Mouse (Mus musculus) heart, postnatal 0 days (tissue): ENCODE measurements at regions not wholly inside any gene's neighbourhood (a gene's known extent, or its start where the extent isn't known, plus 50 kb on each side); places are given as distances from the start of the nearest gene placed in this dataset.

ENCODE experiments used
- ATAC-seq: fragments of 200-750 bp; cut with Nextera tagmentation; 2 replicates; pipeline ENCODE4 v1.8.0; 2017; ENCODE audit warnings: low read depth, moderate number of reproducible peaks, moderate library complexity; ENCODE audit not compliant: insufficient read depth
- DNase-seq: peaks from one replicate; pipeline ENCODE4 v3.0.0-alpha.2; 2016; ENCODE audit warnings: low spot score
- H3K27ac ChIP-seq: fragments of 300-500 bp; sonication (generic); 2 replicates; pipeline ENCODE4 v1.5.1; 2014; ENCODE audit warnings: low read depth, mild to moderate bottlenecking
- H3K27me3 ChIP-seq: fragments of 300-500 bp; sonication (generic); 2 replicates; pipeline ENCODE4 v1.6.1; 2014; ENCODE audit warnings: low read length, mixed read lengths; ENCODE audit not compliant: control insufficient read depth, insufficient read depth
- H3K36me3 ChIP-seq: fragments of 300-500 bp; sonication (generic); replicated peaks from 2 replicates; pipeline ENCODE4 v1.6.1; 2014; ENCODE audit warnings: low read length, mixed read lengths; ENCODE audit not compliant: control insufficient read depth, insufficient read depth
- H3K4me1 ChIP-seq: fragments of 300-500 bp; sonication (generic); 2 replicates; pipeline ENCODE4 v1.6.1; 2014; ENCODE audit warnings: antibody characterized with exemption; ENCODE audit not compliant: control insufficient read depth, insufficient read depth
- H3K4me2 ChIP-seq: fragments of 300-500 bp; sonication (generic); 2 replicates; pipeline ENCODE4 v1.6.1; 2014; ENCODE audit warnings: low read depth, mild to moderate bottlenecking, low read length, moderate library complexity
- H3K4me3 ChIP-seq: fragments of 300-500 bp; sonication (generic); 2 replicates; pipeline ENCODE4 v1.5.1; 2014; ENCODE audit warnings: low read depth, low read length
- H3K9ac ChIP-seq: fragments of 300-500 bp; sonication (generic); replicated peaks from 2 replicates; pipeline ENCODE4 v1.6.1; 2014; ENCODE audit warnings: low read depth, low read length, mixed read lengths
- H3K9me3 ChIP-seq: fragments of 300-500 bp; sonication (generic); replicated peaks from 2 replicates; pipeline ENCODE4 v1.6.1; 2016; ENCODE audit warnings: low read length; ENCODE audit not compliant: control insufficient read depth
- CTCF ChIP-seq: IDR thresholded peaks from 2 replicates; pipeline ENCODE4 v1.5.1; 2016; ENCODE audit warnings: antibody characterized with exemption, control low read depth, low read depth
- EP300 ChIP-seq: IDR thresholded peaks from 2 replicates; pipeline ENCODE4 v1.6.1; 2016; ENCODE audit warnings: antibody characterized with exemption, low read depth
- WGBS: fragments of 180-500 bp; shearing (Covaris S2); extraction: QIAGEN DNeasy Blood & Tissue Kit; methylation state at CpG from one replicate; pipeline ENCODE4 v1.1.7; 2014; 5-methylcytosine and 5-hydroxymethylcytosine counted together

GRCm38 (mm10) chr17:9976866-9977421 is 307.4 kb upstream of the Pabpc6 start:
- Histone ChIP-seq H3K9ac (no peak overlapping the region), H3K27ac (peak overlapping the region; percentile 1; the same call in 1 of the 2 replicates), H3K9me3 (no peaks in the 10 kb centered on the region), H3K27me3 (no peaks in the 10 kb centered on the region), H3K4me2 (no peak overlapping the region), H3K4me3 (no peak overlapping the region), H3K36me3 (no peaks in the 10 kb centered on the region), H3K4me1 (peaks cover 13% of the 10 kb centered on the region)
- DNase-seq (peak; percentile 14), ATAC-seq (peak; percentile 65)
- WGBS, result 45% methylated on average over 4 of the region's 4 CpGs
- TF ChIP-seq EP300 (no peak), CTCF (no peak)

- Histone ChIP-seq H3K4me3 (no peak overlapping the region), H3K36me3 (no peaks in the 10 kb centered on the region), H3K4me1 (peaks cover 13% of the 10 kb centered on the region), H3K9ac (no peak overlapping the region), H3K27ac (peak overlapping the region; percentile 1; the same call in 1 of the 2 replicates), H3K4me2 (no peak overlapping the region), H3K27me3 (no peaks in the 10 kb centered on the region), H3K9me3 (no peaks in the 10 kb centered on the region)
- 39% methylated on average over 14 of the region's 14 CpGs for WGBS
- no peak for TF ChIP-seq CTCF
- ATAC-seq (peak; percentile 62), DNase-seq (no peak)
Observed at GRCm38 (mm10) chr17:9975995-9976394, 306.5 kb upstream of the Pabpc6 start.

GRCm38 (mm10) chr17:9975153-9975552 is 305.6 kb upstream of the Pabpc6 start:
- no peaks in the 10 kb centered on the region for H3K36me3 ChIP-seq
- H3K4me3 ChIP-seq, result no peak overlapping the region
- no peaks in the 10 kb centered on the region for H3K9me3 ChIP-seq
- TF ChIP-seq CTCF (no peak), EP300 (no peak)
- H3K27me3 ChIP-seq, result no peaks in the 10 kb centered on the region
- peaks cover 13% of the 10 kb centered on the region for H3K4me1 ChIP-seq
- H3K27ac ChIP-seq, result no peak overlapping the region
- no peak for DNase-seq
- ATAC-seq, result no peak
- H3K4me2 ChIP-seq, result no peak overlapping the region
- no peak overlapping the region for H3K9ac ChIP-seq
- 92% methylated on average over 1 of the region's 1 CpGs for WGBS

GRCm38 (mm10) chr17:9967988-9968387 is 298.5 kb upstream of the Pabpc6 start:
- TF ChIP-seq EP300 (no peak), CTCF (no peak)
- Histone ChIP-seq H3K27me3 (no peaks in the 10 kb centered on the region), H3K9ac (no peak overlapping the region), H3K27ac (no peak overlapping the region), H3K4me1 (peaks cover 7% of the 10 kb centered on the region; the same call in 1 of the 2 replicates), H3K36me3 (no peaks in the 10 kb centered on the region), H3K4me3 (no peak overlapping the region), H3K4me2 (no peak overlapping the region), H3K9me3 (no peaks in the 10 kb centered on the region)
- no peak for ATAC-seq
- WGBS, result 39% methylated on average over 7 of the region's 7 CpGs
- DNase-seq, result no peak

GRCm38 (mm10) chr17:9962893-9963436 is 293.4 kb upstream of the Pabpc6 start:
- Histone ChIP-seq H3K9me3 (no peaks in the 10 kb centered on the region), H3K36me3 (no peaks in the 10 kb centered on the region), H3K4me1 (peaks cover 14% of the 10 kb centered on the region), H3K4me2 (no peak overlapping the region), H3K9ac (no peak overlapping the region), H3K27me3 (no peaks in the 10 kb centered on the region), H3K4me3 (no peak overlapping the region), H3K27ac (no peak overlapping the region)
- WGBS, result 39% methylated on average over 10 of the region's 10 CpGs
- no peak for TF ChIP-seq EP300
- no peak for TF ChIP-seq CTCF
- DNase-seq (no peak), ATAC-seq (0 out of 2 replicates have a peak, but pooled peaks have one; percentile 14)
